Mouse (Mus musculus): ENCODE results near the gene Nme7.

DNA sequence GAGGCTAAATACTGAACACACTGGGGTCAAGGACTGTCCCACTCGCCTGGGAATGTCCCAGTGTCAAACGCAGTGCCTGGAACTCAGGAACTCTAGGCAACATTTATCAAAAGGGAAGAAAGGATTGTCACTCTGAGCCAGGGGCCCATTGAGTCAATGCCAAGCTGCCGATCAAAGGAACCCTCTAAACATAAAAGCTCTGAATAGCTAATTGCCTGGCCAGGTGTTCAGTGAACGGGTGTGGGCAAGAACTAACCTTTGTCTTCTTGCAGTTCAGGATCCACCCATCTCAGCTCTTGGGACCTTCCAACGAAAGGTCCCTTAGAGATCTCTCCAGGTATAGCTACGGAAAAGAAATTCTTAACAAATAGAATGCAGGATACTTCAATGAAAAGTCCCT lies 167.1 kb downstream of the Nme7 start:
- no peak for TF ChIP-seq GATA1 (IDR thresholded peaks at IDR 0.05; ENCODE audit: low read length)
- TF ChIP-seq TAL1 (IDR thresholded peaks at IDR 0.05; ENCODE audit: low read length), result no peak
